Mouse (Mus musculus) mouse trophoblast stem cell (cell line): ENCODE measurements around the gene Smarcd1.

Experiments
- in situ Hi-C, 2 experiments: fragments of 300-500 bp; cut with MseI, MboI; formaldehyde crosslinking; loops; 2 replicates in 1 of 2; 3 replicates in 1 of 2; pipeline ENCODE4 v1.15.1; 2025

The Smarcd1 gene

DNA sequence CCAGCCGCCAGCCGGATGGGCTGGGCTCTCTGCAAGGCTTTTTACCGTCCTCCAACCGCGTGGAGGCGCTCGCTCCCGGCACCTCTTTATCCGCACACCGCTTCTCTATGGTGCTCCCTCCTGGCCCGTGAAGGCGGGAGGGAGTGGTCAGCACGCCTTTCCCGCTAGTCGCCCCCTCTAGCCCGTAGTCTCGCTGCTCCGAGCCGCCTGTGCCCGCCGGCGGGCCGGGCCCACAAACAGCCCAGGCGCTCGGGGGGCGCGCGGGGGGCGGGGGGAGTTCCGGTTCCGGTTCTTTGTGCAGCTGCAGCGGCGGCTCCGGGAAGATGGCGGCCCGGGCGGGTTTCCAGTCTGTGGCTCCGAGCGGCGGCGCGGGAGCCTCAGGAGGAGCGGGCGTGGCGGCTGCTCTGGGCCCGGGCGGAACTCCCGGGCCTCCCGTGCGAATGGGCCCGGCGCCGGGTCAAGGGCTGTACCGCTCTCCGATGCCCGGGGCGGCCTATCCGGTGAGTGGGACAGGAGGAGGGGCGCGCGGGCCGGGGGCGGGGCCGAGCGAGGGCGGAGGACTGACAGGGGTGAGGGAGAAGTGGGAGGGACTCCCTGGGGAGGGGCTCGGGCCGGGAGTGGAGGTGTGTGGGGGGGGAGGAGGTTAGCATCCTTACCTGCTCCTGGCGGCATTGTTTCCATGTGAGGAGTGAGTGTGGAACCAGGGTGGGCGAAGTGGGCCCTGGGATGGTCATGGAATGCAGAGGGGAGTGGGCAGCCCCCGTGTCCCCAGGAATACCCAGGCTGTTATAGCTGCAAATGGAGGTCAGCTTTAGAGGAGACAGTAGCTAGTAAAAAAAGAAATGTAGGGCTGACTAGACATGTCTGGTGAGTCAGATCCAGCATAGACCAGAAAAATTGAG, at the start of gene Smarcd1:
TSS of gene Smarcd1 (plus strand) at position 131 of the 902 bp plus-strand sequence.
- in situ Hi-C loops: no loop called here

DNA sequence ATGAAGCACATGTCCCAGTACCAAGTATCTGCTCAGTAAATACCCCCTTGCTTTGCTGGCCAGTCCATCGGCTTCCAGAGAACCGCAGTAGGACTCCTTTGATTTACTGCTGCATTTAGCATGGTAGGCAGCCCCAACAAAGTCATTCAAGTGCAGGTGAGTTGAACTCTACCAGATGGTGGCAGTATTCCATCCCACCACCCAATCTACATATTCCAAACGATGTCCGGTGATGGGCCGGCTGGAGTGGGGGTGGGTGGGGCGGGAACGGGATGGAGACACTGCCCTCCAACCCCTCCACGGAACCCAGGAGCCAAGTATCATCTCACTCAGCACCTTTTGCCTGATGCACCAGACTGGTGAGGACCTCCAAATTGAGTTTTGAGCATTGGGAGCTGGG, 48.6 kb upstream of the Smarcd1 start:
- in situ Hi-C loops: no loop called here

DNA sequence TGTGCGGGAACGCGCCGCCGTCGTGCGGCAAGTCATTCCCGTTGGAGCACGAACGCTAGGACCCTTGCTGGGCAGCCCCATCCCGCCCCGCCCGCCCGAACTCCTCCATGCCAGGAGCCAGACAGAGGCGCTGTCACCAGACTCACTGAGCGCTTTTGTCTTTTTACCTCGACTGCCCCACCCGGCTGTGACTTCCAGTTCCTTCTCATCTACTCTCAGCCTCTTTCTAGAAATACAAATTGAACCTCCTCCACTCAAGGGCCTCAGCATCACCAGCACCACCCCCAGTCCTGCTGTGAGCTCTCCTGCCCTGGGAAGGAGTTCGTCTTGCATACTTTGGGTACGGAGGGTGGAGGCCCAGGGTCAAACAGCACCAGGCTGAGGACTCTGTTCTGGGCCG, 48.1 kb upstream of the Smarcd1 start:
- in situ Hi-C loops: no loop called here

DNA sequence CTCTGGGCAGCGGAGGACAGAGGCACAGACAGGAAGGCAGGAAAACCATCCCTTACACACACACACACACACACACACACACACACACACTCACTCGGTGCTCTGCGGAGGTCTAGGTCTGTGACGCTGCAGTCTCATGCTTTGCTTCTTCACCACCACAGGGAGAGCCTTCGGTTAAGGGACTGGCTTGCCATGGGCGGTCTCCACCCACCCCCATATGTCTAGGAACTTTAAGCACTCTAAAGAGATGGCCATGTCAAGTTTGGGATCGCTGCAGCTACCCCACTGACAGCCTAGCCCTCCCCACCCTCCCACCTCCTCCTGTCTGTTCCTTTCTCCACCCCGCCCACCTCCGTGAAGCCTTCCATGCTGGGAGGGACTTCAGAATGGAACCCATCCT, 46.0 kb upstream of the Smarcd1 start:
- in situ Hi-C loops: no loop called here

DNA sequence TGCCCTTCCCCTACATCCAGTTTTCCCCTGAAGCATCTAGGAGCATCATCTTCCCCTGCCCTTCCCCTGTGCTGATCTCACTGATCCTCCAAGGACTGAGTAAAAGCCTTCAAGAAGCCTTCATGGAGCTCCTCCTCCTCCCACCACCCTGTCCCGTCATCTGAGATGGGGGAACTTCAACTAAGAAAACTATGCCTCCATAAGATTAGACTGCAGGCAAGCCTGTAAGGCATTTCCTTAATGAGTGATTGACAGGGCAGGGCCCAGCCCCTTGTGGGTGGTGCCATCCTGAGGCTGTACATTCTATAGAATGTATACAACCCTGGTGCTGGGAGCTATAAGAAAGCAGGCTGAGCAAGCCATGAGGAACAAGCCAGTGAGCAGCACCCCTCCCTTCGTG, 43.5 kb upstream of the Smarcd1 start:
- in situ Hi-C loops: no loop called here

DNA sequence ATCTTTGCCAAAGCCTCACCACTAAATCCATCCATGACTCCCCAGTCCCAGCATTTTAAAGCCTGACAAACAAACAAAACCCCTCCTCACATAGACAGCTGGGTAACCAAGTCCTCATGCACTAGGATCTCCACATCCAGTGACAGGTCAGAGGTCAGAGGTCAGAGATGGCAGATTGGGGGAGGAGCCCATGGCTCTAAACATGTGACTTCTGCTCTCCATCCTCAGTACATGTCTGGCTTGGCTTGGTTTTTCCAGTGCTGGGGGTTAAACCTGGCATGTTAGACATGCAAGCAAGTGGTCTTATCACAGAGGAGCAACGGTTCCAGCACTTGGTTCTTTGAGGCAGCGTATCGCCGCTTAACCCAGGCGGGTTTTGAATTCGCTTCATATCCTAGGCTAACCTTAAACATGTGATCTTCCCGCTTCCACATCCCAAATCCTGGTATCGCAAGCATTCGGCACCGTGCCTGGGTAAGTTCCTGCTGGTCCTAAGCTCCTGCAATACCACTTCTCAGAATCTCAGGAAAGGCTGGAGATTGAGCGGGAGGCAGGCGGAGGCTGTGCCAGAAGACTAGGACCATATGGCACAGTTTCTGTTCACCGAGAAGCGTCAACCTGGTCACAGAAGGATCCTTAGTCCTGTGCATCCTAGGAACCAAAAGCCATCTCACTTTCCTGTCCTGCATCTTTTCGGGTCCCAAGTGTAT, 40.7 kb upstream of the Smarcd1 start:
- in situ Hi-C loops: no loop called here

DNA sequence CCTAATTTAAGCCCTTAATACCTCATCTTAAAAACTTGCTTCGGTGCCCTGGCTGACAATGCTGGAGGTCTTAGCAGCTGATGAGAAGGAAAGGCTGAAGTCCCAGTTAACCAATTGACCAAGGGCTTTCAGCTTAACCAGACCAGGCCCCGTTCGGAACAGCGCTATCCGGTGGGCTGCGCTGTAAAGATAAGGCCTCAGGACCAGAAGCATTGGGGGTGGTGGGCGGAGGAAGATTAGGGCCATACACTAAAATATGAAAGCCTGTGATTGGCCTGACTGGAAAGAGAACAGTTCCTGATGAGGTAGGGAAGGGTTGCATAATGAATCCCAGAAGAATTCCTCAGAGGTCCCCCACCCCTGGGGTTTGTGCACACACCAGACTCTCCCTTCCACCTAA, 39.6 kb upstream of the Smarcd1 start:
- in situ Hi-C loops: no loop called here

DNA sequence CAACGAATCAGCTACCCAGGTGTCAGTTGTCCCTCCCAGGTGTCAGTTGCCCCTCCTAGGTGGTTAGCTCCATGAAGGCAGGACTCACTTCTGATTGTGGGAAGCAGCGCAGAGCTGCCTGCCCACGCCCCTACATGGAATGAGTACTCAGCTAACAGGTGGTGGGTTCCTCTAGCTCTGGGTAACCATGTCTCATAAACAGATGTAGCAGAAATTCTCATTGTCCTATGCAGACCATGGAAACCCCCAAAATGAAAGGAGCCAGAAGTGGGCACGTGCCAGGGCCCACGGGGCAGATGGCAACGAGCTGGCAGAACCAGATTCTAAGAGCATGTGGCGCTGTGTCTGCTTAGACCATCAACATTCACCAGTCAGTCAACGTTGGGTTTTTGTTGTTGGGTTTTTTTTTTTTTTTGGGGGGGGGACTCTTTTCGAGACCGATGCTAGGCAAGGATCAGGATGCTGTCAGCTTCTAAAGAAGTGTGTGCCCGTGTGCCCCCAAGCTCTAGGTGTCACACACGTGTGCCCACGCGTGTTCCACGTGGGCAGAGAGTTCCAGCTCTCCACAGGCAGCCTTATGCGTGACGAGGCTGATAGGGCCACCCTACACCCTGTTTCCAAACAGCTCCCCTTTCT, 37.8 kb upstream of the Smarcd1 start:
- in situ Hi-C loops: no loop called here

DNA sequence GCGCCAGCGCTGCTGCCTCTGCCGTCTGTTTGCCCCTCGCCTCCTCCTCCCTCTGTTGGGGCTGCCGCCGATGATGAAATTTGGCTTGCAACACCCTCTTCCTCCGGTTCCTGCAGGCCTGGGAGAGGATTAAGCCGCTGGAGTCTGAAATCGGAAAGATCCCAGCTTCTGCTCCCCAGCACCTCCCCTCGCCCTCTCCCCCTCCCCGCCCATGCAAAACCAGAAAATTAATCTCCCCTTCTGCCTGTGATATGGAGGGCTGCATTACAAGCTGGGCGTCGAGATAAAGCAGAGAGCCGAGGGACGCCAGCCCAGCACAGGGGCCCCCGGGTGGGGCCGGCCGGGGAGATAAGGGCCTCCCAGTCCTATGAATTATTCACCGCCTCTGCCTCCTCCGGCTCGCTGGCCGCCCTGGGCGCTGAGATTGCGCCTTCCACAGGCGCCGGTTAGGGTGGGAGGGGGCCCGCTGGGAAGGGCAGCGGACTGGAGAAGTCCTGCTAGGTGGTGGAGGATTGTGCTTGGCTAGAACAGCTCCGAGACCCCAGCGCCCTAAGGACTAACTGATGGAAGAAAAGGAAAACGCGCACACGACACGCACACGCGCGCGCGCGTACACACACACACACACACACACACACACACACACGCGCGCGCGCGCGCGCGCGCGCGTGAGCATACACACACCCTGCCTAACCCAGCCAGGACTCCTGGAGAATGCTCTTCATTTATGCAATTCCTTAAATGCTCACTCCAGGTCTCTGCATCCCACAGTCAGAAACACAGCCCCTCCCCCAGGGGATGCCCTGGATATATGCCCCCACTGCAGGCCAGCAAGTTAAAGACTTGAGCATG, 37.1 kb upstream of the Smarcd1 start:
- in situ Hi-C loops: loop anchor here (5.0 kb wide), 2 partner anchors 68 to 73 kb away; partner anchors contain the start of gene Aqp5 (in 1 of the 2)

DNA sequence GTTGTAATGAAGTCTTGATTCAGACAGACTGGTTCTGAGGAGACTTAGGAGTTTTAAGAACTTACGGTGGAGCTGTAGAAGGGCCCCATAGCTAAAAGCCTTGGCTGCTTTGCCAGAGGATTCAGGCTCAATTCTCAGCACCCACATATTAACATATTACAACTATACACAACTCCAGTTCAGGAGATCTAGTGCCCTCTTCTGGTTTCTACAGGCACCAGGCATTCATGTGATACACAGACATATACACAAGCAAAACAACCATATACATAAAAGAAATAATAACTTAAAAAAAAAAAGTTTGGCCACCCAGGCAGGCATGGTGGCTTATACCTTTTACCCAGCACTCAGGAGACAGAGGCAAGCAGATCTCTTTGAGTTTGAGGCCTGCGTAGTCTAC, 34.4 kb upstream of the Smarcd1 start:
- in situ Hi-C loops: loop anchor here (5.0 kb wide), 2 partner anchors 70 to 75 kb away; partner anchors contain the start of gene Aqp5 (in 1 of the 2)

DNA sequence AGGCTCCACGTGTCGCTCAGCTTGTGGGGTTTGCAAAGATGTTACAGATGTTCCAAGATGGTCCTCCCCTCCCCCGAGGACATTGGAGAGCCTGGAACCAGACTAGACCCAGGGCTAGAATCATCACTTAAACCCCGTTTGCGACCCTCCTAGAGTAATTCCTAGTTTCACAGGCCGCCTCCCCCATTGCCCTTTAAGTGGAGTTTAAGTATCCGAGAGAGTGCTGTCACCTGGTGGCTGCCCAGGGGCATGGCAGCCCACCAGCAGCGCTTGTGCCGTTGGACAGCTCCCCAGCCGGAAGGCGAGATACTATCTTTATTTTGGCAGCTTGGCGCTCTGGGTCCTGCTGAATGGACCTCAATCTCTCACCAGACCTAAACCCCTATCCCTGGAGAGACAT, 33.0 kb upstream of the Smarcd1 start:
- in situ Hi-C loops: loop anchor here (5.0 kb wide), 2 partner anchors 72 to 77 kb away; partner anchors contain the start of gene Aqp5 (in 1 of the 2)

DNA sequence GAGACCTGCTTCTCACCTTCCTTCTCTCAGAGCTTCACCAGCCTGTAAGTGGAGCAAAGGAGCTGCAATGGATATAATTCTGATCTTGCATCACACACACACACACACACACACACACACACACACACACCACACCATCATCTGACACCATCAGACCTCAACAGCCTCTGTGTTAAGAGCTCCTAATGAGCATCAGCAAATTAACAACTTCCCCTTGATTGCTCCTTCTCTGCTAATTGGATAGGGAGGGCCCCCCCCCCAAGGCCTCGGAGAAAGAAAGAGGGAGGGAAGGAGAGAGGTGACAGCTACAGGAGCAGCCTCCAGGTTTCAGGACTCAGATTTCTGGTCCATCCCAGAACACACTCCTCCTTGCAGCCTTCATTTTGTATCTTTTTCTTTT, 32.5 kb upstream of the Smarcd1 start:
- in situ Hi-C loops: loop anchor here (5.0 kb wide), 2 partner anchors 72 to 77 kb away; partner anchors contain the start of gene Aqp5 (in 1 of the 2)

DNA sequence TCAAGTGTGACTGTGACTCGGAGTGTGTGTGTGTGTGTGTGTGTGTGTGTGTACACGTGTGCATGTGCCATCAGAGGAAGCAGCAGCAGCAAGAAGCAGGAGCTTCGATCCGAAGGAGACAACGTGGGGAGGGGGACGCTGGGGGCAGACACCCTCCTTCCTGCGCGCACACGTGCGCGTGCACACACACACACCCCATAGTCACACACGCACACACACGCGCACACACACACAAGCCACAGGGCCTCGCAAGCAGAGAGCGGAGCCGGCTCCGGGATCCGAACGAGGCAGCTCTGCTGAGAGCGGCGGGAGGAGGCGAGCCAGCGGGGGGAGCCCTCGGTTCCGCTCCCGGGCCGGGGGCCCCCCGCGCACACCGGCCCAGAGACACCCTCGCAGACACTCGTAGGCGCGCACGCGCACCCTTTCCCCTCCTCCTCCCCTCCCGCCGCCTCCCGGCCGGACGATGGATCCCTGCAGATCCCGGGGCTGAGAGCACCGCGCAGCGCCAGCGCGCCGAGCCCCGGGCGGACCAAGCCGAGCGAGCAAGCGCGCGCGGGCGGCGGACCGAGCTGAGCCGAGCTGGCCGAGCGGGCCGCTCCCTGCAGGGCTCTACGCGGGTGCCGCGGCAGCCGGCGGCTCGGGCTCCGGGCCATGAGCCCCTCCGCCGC, 31.6 kb upstream of the Smarcd1 start, which contains the start of gene Asic1:
TSS of gene Asic1 (plus strand) at position 215 of the 668 bp plus-strand sequence.
- in situ Hi-C loops: no loop called here

DNA sequence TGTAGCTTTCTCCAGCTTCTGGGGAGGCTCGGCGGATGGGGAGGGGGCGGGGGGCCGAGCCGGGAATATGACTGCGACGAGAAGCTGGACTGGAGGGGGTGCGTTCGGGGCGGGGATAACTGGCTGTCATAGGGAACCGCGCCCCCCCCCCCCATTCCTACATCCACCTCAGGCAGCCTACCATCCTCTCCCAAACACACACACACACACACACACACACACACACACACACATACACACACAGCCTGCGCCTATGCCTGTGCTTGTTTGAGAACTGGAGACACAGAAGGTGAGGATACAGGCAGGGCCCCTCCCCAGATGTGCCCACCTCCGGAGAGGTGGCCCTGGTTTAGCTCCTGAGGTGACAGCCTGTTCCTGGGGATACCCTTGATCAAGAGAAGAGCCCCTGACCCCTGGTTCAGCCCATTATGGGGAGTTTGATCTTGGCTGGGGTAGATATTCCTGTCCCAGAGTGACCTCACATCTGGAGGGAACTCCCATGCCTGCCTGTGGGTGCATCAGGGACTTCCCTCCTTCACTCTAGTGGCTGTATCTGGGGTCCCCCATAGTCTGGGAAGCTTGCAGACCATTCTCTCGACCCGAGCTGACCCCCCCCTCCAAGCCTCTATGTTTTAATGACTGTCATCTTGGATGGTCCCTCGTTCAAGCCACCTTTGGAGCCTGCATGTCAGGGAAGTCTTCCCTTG, 30.8 kb upstream of the Smarcd1 start:
- in situ Hi-C loops: no loop called here

DNA sequence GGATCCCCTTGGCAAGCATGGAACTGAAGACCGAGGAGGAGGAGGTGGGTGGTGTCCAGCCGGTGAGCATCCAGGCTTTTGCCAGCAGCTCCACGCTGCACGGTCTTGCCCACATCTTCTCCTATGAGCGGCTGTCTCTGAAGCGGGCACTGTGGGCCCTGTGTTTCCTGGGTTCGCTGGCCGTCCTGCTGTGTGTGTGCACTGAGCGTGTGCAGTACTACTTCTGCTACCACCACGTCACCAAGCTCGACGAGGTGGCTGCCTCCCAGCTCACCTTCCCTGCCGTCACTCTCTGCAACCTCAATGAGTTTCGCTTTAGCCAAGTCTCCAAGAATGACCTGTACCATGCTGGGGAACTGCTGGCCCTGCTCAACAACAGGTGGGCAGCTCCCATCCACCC, 30.1 kb upstream of the Smarcd1 start:
- in situ Hi-C loops: no loop called here

DNA sequence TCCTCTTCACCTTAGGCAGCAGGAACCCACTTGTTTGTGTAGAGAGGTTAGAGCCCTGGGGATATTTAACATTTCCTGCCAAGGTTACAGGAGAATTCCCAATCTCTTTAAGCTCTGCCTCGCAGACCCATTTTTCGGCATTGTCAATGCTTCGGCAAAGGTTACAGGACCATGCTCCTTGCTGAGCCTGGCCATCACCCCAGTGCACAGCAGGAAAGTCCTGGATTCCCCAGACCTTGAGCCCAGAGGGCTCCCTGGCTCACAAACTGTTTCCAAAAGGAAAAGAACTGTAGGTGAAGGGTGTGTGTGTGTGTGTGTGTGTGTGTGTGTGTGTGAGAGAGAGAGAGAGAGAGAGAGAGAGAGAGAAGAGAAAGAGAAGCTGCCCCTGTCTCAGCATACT, 27.1 kb upstream of the Smarcd1 start:
- in situ Hi-C loops: no loop called here

DNA sequence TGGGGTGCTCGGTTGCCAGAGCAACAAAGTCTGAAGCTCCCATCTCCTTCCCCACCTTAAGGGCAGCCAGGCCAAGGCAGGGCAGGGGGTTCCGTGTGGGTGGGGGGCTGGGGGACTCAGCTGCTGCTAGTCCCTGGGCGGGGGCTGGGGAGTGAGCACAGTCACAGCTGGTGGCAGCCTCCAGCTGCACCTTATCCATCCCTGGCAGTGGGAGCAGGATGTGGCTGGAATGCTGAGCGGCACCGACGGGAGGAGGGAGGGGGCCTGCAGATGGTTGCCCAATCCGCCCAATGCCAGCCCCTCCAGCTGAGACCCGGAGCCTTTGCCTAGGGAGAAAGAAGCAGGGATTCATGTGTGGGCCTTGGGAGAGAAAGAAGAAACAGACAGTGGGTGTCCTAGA, 24.8 kb upstream of the Smarcd1 start:
- in situ Hi-C loops: no loop called here

DNA sequence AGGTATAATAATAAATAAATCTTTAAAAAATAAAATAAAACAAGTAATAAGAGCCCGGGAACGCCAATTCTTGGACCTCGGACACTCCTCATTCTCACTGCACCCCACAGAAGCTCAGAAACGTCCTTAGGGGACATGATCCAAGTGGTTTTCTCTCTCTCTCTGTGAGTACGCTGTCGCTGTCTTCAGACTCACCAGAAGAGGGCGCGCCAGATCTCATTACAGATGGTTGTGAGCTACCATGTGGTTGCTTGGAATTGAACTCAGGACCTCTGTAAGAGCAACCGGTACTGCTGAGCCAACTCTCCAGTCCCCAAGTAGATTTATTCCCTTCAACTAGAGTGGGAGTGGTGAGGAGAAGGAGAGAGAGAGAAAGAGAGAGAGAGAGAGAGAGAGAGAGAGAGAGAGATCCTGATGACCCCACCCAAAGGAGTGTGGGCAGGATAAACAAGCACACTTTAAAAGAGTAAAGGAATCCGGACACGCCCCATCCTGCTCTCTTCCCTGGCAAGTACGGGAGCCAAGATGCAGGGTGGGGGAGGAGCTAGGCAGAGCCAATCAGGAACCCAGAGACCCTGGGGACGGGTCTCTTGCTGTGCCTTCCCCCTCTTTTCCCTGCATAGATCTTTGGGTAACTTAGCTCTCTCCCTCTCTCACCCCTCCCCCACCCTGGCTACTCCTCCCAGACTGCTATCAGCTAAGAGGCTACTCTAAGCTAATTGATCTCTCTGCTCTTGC, 23.7 kb upstream of the Smarcd1 start:
- in situ Hi-C loops: no loop called here

DNA sequence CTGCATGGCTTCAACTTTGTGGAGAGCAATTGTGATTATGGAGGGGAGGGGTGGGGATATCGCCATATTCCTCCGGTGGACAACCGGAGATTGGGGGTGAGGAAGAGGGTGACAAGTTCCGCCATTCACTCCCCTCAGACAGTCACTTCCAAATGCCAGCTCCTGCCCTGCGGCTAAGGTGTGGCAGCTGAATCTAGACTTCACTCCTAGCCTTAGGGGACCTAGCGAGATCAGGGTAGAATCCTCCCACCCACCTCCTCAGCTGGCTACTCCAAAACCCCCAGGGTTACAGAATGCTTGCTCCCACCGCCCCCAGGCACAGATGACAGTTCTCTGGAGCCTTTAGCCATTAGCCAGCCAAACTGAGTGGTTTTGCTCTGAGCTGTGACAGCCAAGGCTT, 22.9 kb upstream of the Smarcd1 start:
- in situ Hi-C loops: no loop called here
